Mouse (Mus musculus) small intestine, adult 2 months (tissue): ENCODE measurements around the gene Ccdc6.

Source experiments
- CTCF ChIP-seq: fragments of 200-500 bp; IDR thresholded peaks from 2 replicates; pipeline ENCODE4 v1.5.1; 2012; ENCODE audit warnings: low read depth, mild to moderate bottlenecking, control low read depth, inconsistent platforms, low read length, moderate library complexity, mixed read lengths; ENCODE audit not compliant: insufficient replicate concordance, insufficient read length; ENCODE audit errors: extremely low read depth
- POLR2A ChIP-seq: fragments of 200-500 bp; IDR thresholded peaks from 2 replicates; pipeline ENCODE4 v1.6.1; 2012; ENCODE audit warnings: low read depth, mild to moderate bottlenecking, control low read depth, inconsistent platforms, low read length, moderate library complexity

DNA sequence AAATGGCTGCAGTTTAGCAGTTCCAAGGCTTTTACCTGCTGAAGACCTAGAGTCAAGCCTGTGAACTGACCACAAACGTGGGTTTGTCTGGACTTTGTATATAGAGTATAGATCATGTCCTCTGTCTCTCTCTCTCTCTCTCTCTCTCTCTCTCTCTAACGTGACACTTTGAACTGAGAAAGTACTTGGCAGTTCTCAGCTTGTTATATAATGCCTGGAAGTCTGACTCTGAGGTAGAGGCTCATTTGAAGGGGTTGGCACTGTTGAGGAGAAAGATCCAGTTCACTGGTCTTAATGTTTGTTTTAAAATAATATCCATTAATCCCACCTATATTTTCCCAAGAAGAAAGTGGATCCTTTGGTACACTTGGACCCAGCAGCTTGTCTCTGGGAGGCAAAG, 141.0 kb downstream of the Ccdc6 start:
- TF ChIP-seq POLR2A (no peak), CTCF (no peak)
